Mouse (Mus musculus) limb, embryonic 12.5 days (tissue): ENCODE results near the gene Ppil6. TPM values are rescaled to one million over a fixed set of nuclear protein-coding genes. Genes with fewer than 3 reads are reported as not detected.

ENCODE experiments used
- ATAC-seq: fragments of 200-750 bp; cut with Nextera tagmentation; 2 replicates; pipeline ENCODE4 v1.8.0; 2017; ENCODE audit warnings: low read depth, moderate TSS enrichment; ENCODE audit not compliant: insufficient number of reproducible peaks, insufficient read depth, low FRiP score, low TSS enrichment
- H3K27ac ChIP-seq: fragments of 300-500 bp; sonication (generic); 2 replicates; pipeline ENCODE4 v1.5.1; 2016; ENCODE audit warnings: mild to moderate bottlenecking, moderate library complexity
- H3K27me3 ChIP-seq: fragments of 300-500 bp; sonication (generic); 2 replicates; pipeline ENCODE4 v1.6.1; 2016; ENCODE audit warnings: mild to moderate bottlenecking, moderate library complexity
- H3K36me3 ChIP-seq: fragments of 300-500 bp; sonication (generic); 2 replicates; pipeline ENCODE4 v1.6.1; 2016; ENCODE audit warnings: mild to moderate bottlenecking, moderate library complexity
- H3K4me1 ChIP-seq: fragments of 300-500 bp; sonication (generic); replicated peaks from 2 replicates; pipeline ENCODE4 v1.6.1; 2016
- H3K4me2 ChIP-seq: fragments of 300-500 bp; sonication (generic); 2 replicates; pipeline ENCODE4 v1.6.1; 2016; ENCODE audit warnings: mild to moderate bottlenecking, moderate library complexity
- H3K4me3 ChIP-seq: fragments of 300-500 bp; sonication (generic); replicated peaks from 2 replicates; pipeline ENCODE4 v1.5.1; 2016; ENCODE audit warnings: mild to moderate bottlenecking
- H3K9ac ChIP-seq: fragments of 300-500 bp; sonication (generic); replicated peaks from 2 replicates; pipeline ENCODE4 v1.6.1; 2016; ENCODE audit warnings: mild to moderate bottlenecking, moderate library complexity
- H3K9me3 ChIP-seq: fragments of 300-500 bp; sonication (generic); 2 replicates; pipeline ENCODE4 v1.6.1; 2016; ENCODE audit warnings: mild to moderate bottlenecking, moderate library complexity
- WGBS: fragments of 180-500 bp; shearing (Covaris S2); methylation state at CpG from one replicate; pipeline ENCODE4 v1.1.7; 2016; 5-methylcytosine and 5-hydroxymethylcytosine counted together
- polyA plus RNA-seq: library from polyadenylated mRNA; unstranded; fragments of >200 nt; fragmentation: Nextera tagmentation; extraction: Ambion mirVana; gene quantifications from 2 replicates; pipeline ENCODE4 v1.2.1, GENCODE M21; 2016

The Ppil6 gene
- polyA plus RNA-seq, 1 experiment from 2014 or later, result 0.60 TPM

DNA sequence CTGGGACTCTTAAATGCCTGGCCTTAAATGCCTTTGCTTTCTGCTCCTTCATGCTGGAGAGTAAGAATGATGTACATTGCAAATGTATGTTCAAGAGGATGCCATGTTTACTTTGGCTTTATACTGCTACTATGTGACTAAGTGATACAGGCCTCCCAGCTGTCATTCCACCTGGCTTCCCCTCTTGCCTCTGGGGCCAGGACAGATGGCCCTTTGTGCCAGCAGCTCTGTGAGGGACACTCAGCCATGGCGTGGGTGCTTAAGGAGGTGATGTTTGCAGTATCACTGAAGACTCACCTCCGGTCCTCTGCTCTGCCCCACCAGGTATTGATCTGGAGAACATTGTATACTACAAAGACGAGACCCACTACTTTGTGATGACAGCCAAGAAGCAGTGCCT, 10.3 kb upstream of the Ppil6 start:
- Histone ChIP-seq H3K36me3 (peaks cover 65% of the 10 kb centered on the region), H3K4me3 (no peak overlapping the region), H3K4me2 (no peak overlapping the region), H3K9me3 (no peaks in the 10 kb centered on the region), H3K27me3 (no peaks in the 10 kb centered on the region), H3K27ac (no peak overlapping the region), H3K9ac (no peak overlapping the region), H3K4me1 (peaks cover 25% of the 10 kb centered on the region)
- no peak for ATAC-seq
- WGBS, result 94% methylated on average over 3 of the region's 3 CpGs

DNA sequence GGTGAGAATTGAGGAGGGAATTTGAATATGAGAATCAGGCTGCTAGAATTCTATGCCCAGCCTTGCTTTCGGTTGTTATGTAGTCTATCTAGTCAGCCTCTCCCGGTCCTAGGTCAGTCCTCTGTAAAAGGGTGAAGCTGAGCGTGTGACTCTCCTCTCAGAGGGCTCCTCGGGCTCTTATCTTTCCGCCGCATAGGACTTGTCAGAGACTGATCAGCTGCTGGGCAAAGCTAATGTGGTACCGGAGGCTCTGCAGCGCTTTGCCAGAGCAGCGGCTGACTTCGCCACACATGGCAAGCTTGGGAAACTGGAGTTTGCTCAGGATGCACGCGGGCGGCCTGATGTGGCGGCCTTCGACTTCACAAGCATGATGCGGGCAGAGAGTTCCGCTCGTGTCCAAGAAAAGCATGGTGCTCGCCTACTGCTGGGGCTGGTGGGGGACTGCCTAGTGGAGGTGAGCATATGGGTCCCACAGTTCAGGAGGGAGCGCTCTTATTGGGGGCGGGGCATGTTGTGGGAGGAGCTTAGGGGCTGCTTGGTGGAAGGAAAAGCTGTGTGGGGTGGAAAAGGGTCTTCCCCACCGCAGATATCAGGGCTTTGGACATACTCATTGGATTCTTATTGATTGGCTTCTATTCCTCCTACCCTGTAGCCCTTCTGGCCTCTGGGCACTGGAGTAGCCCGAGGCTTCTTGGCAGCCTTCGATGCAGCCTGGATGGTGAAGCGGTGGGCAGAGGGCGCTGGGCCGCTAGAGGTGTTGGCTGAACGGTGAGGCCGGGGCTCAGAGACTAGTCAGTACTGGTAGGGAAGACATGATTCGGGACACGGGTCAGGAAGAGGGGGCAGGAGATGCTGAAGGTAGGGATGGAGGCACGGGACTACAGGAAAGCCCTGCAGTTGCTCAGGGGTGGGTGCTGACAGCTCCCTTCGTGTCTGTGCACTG, 9.0 kb upstream of the Ppil6 start:
- H3K4me1 ChIP-seq, result peaks cover 14% of the 10 kb centered on the region

DNA sequence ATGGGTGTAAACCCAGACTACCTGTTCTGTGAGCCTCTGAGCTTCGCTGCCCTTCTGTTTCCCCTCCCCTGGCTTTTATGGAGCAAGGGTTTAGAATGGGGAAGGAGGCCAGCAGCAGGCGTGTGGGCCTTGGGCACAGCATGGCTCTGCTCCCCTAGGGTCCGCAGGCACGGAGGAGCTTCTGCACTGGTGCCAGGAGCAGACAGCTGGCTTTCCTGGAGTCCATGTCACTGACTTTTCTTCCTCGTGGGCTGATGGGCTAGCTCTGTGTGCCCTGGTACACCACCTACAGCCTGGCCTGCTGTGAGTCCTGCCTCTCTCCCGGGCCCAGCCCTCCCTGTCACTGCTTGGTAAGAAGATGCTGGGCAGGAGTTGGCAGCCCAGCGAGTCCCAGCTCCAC, 7.8 kb upstream of the Ppil6 start:
- Histone ChIP-seq H3K27me3 (no peaks in the 10 kb centered on the region), H3K9me3 (no peaks in the 10 kb centered on the region), H3K36me3 (peaks cover 90% of the 10 kb centered on the region), H3K4me1 (peaks cover 10% of the 10 kb centered on the region), H3K27ac (no peak overlapping the region), H3K9ac (no peak overlapping the region), H3K4me2 (no peak overlapping the region), H3K4me3 (no peak overlapping the region)
- ATAC-seq, result no peak
- 83% methylated on average over 7 of the region's 7 CpGs for WGBS

More for the DNA sequence above, 9.0 kb upstream of the Ppil6 start:
- no peak overlapping the region for H3K4me2 ChIP-seq
- H3K4me3 ChIP-seq, result no peak overlapping the region
- 63% methylated on average over 33 of the region's 33 CpGs for WGBS
- H3K9me3 ChIP-seq, result no peaks in the 10 kb centered on the region
- ATAC-seq, result no peak
- peaks cover 78% of the 10 kb centered on the region for H3K36me3 ChIP-seq
- no peak overlapping the region for H3K9ac ChIP-seq
- no peak overlapping the region for H3K27ac ChIP-seq
- H3K27me3 ChIP-seq, result no peaks in the 10 kb centered on the region

DNA sequence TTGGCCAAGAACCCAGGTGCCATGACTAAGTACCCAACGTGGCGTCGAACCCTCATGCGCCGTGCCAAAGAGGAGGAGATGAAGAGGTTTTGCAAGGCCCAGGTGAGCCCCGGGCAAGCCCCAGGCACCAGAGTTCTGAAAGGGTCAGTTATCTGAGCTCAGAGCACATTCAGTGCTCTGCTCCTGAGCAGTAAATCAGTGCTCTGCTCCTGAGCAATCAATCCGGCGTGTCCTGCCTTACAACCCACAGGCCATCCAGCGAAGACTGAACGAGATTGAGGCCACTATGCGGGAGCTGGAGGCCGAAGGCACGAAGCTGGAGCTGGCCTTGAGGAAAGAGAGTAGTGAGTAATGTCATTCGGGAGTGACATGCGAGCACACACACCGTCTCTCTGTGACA, 4.5 kb upstream of the Ppil6 start:
- peaks cover 79% of the 10 kb centered on the region for H3K36me3 ChIP-seq
- H3K9me3 ChIP-seq, result no peaks in the 10 kb centered on the region
- no peak overlapping the region for H3K4me2 ChIP-seq
- no peak overlapping the region for H3K9ac ChIP-seq
- no peaks in the 10 kb centered on the region for H3K27me3 ChIP-seq
- ATAC-seq, result no peak
- peaks cover 18% of the 10 kb centered on the region for H3K4me1 ChIP-seq
- 90% methylated on average over 16 of the region's 16 CpGs for WGBS
- H3K4me3 ChIP-seq, result no peak overlapping the region
- no peak overlapping the region for H3K27ac ChIP-seq

DNA sequence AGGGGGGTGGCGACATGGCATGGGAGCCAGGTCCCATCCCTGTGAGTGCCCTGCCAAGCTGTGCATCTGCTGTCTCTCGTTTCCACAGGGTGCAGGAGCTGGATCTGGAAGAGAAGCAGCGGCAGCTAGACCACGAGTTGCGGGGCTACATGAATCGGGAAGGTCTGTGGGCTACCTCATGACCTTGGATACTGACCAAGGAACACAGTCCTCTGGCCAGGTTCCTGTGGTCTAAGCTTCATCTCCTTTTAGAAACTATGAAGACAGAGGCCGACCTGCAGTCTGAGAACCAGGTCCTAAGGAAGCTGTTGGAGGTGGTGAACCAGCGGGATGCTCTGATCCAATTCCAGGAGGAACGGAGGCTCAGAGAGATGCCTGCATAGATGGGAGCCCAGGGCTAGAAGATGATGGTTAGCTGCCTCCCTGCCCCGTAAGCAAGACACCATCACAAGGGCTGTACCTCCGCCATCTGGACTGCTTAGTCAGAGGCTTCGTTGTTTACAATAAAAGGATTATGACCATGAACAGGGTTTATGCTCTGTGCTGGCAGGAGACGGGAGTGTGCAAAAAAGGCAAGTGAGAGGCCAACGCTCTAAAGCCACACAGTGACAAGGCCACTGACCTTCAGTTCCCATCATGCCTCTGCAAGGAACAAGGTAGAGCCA, 3.6 kb upstream of the Ppil6 start:
- H3K27ac ChIP-seq, result no peak overlapping the region
- H3K36me3 ChIP-seq, result peaks cover 71% of the 10 kb centered on the region
- no peak overlapping the region for H3K4me3 ChIP-seq
- no peaks in the 10 kb centered on the region for H3K27me3 ChIP-seq
- 84% methylated on average over 14 of the region's 14 CpGs for WGBS
- no peak overlapping the region for H3K4me2 ChIP-seq
- no peak for ATAC-seq
- no peak overlapping the region for H3K9ac ChIP-seq
- no peaks in the 10 kb centered on the region for H3K9me3 ChIP-seq
- peaks cover 18% of the 10 kb centered on the region for H3K4me1 ChIP-seq

DNA sequence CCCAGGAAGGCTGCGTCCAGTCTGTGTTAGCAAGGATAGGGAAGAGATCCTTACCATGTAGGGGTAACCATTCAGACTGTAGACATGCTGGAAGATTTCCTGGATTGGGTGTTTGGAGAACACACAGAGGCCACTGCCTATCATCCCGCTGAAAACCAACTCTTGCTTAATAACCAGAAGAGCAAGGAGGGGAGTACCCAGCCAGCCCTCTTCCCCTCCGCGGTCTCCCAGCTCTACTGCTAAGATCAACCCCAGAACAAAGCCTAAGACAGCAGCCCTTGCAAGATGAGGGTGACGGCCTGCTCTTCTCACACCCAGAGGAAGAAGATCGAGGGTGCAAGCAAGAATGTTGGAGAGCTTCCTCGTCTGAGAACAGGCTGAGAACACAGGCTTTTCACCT, 1.4 kb upstream of the Ppil6 start:
- H3K27ac ChIP-seq, result no peak overlapping the region

DNA sequence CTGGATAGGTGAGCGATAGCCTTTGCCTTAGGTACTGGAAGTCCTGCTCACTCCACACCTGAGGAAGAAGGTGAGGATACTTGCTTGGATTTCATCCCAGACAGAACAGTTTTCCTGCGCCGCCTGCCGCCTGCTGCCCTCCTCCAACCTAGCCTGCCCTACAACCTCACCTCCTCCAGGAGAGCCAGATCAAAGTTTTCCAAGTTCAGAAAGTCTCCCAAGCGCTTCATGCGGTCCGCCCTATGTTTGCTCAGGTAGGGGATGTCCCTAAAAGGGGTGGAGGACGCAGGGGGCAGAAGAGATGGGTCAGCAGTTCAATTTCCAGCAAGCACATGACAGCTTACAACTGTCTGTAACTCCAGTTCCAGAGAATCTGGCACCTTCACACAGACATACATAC, 945 bp upstream of the Ppil6 start:
- no peak for ATAC-seq
- H3K36me3 ChIP-seq, result peaks cover 44% of the 10 kb centered on the region
- H3K27ac ChIP-seq, result peak overlapping the region; percentile 85; the same call in 1 of the 2 replicates
- peak overlapping the region; percentile 56 for H3K4me3 ChIP-seq
- H3K27me3 ChIP-seq, result no peaks in the 10 kb centered on the region
- H3K4me1 ChIP-seq, result peaks cover 18% of the 10 kb centered on the region
- H3K9me3 ChIP-seq, result no peaks in the 10 kb centered on the region
- H3K9ac ChIP-seq, result peak overlapping the region; percentile 73
- 23% methylated on average over 8 of the region's 8 CpGs for WGBS
- H3K4me2 ChIP-seq, result peak overlapping the region; percentile 98

More for the DNA sequence above, 1.4 kb upstream of the Ppil6 start:
- Histone ChIP-seq H3K4me2 (peak overlapping the region; percentile 98), H3K4me1 (peaks cover 18% of the 10 kb centered on the region), H3K9me3 (no peaks in the 10 kb centered on the region), H3K36me3 (peaks cover 48% of the 10 kb centered on the region), H3K4me3 (peak overlapping the region; percentile 56), H3K9ac (peak overlapping the region; percentile 73), H3K27me3 (no peaks in the 10 kb centered on the region)
- 55% methylated on average over 7 of the region's 7 CpGs for WGBS
- no peak for ATAC-seq

DNA sequence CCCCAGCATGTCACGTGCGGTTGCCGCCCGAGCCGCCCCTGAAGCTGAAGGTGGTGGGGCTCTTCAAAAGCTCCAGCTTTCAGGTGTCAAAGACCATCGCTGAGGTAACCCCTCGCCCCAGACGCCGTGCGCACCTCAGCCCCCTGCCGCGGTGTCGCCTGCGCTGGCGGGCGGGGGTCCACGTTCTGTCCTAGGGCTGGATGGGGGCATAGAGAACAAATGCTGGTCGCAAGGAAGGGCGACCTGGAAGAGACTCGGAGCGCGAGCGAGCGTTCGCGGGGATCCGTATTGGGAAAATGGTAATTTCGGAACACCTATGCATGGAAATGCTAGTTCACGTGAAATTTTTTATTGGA, 257 bp downstream of the Ppil6 start:
- 1% methylated on average over 29 of the region's 29 CpGs for WGBS
- H3K4me2 ChIP-seq, result peak overlapping the region; percentile 98
- ATAC-seq, result peak; percentile 43; the same call in 1 of the 2 replicates
- peak overlapping the region; percentile 54 for H3K27ac ChIP-seq
- H3K36me3 ChIP-seq, result peaks cover 32% of the 10 kb centered on the region
- peak overlapping the region; percentile 73 for H3K9ac ChIP-seq
- H3K9me3 ChIP-seq, result no peaks in the 10 kb centered on the region
- H3K4me1 ChIP-seq, result peaks cover 18% of the 10 kb centered on the region
- H3K27me3 ChIP-seq, result no peaks in the 10 kb centered on the region
- peak overlapping the region; percentile 56 for H3K4me3 ChIP-seq

DNA sequence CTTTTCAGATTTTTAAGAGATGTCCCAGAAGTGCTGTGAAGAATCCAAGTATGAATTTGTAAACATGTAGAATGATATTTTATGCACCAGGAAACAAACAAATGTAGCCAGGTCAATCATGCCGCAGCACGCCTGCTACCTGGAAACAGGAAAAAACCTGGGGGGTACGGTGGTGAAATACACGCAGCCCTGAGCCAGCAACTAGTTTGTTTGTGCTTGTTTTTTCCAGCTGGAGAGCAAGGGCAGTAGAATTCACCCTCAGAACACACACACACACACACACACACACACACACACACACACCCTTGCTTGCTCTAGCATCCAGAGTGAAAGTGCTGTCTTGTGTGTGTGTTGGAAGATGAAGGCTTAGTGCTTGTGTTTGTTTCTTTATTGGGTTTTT, 872 bp downstream of the Ppil6 start:
- Histone ChIP-seq H3K4me1 (peaks cover 18% of the 10 kb centered on the region), H3K9me3 (no peaks in the 10 kb centered on the region), H3K4me2 (no peak overlapping the region; the same call in 1 of the 2 replicates), H3K27ac (no peak overlapping the region), H3K9ac (no peak overlapping the region), H3K36me3 (peaks cover 26% of the 10 kb centered on the region), H3K27me3 (no peaks in the 10 kb centered on the region), H3K4me3 (no peak overlapping the region)
- WGBS, result 44% methylated on average over 4 of the region's 4 CpGs
- no peak for ATAC-seq

DNA sequence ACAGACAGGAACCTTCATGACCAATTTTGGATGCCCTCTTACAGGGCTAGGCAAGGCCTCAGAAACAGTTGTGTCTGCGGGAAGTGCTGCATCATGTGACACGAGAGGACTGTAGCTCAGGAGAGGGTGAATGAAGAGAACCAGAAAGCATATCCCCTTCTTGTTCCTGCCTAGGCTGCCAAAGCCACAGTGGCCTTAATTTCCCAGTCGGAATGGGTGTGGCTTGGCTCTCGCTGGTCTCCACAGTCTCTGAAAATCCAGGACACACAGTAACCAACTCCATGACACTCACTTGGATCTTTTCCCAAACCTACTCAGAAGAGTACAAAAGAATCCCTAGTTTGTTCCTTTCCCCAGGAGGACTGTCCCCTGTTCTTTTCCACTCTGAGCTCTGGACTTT, 10.7 kb downstream of the Ppil6 start:
- H3K9me3 ChIP-seq, result no peaks in the 10 kb centered on the region
- H3K9ac ChIP-seq, result no peak overlapping the region
- H3K4me3 ChIP-seq, result no peak overlapping the region
- 76% methylated on average over 4 of the region's 4 CpGs for WGBS
- no peaks in the 10 kb centered on the region for H3K27me3 ChIP-seq
- no peaks in the 10 kb centered on the region for H3K4me1 ChIP-seq
- no peak for ATAC-seq
- H3K27ac ChIP-seq, result no peak overlapping the region
- H3K4me2 ChIP-seq, result no peak overlapping the region
- no peaks in the 10 kb centered on the region for H3K36me3 ChIP-seq

DNA sequence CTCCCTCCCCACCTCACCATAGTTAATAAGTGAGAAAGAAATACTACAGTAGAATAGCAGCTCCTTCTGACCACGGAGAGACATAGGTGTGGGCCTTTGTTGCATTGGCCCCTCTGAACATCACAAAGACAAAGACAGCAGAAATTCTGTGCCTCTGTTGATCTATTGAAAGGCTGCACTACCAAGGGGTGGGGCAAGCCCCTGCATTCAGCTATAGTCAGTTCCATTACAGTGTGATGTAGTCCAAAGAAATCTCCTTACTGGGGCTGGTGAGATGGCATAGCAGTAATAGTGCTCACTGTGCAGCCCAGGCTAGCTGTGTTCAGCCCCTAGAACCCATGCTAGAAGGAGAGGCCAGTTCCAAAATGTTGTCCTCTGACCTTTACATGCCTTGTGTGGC, 14.8 kb downstream of the Ppil6 start:
- no peak for ATAC-seq
- 92% methylated on average over 1 of the region's 1 CpGs for WGBS
- no peaks in the 10 kb centered on the region for H3K9me3 ChIP-seq
- H3K4me3 ChIP-seq, result no peak overlapping the region
- H3K9ac ChIP-seq, result no peak overlapping the region
- no peaks in the 10 kb centered on the region for H3K4me1 ChIP-seq
- no peak overlapping the region for H3K27ac ChIP-seq
- H3K4me2 ChIP-seq, result no peak overlapping the region
- H3K36me3 ChIP-seq, result no peaks in the 10 kb centered on the region
- no peaks in the 10 kb centered on the region for H3K27me3 ChIP-seq
